Mouse (Mus musculus) forebrain, postnatal 0 days (tissue): ENCODE measurements at regions not wholly inside any gene's neighbourhood (a gene's known extent, or its start where the extent isn't known, plus 50 kb on each side); places are given as distances from the start of the nearest gene placed in this dataset.

Source experiments
- ATAC-seq: fragments of 200-750 bp; cut with Nextera tagmentation; 2 replicates; pipeline ENCODE4 v1.8.0; 2017; ENCODE audit warnings: mild to moderate bottlenecking, moderate library complexity
- DNase-seq: peaks from one replicate; pipeline ENCODE4 v3.0.0-alpha.2; 2015
- H3K27ac ChIP-seq: fragments of 300-500 bp; sonication (generic); 2 replicates; pipeline ENCODE4 v1.5.1; 2014; ENCODE audit warnings: low read depth, mild to moderate bottlenecking, antibody characterized with exemption, low read length, moderate library complexity, mixed read lengths
- H3K27me3 ChIP-seq: fragments of 300-500 bp; sonication (generic); 2 replicates; pipeline ENCODE4 v1.6.1; 2014; ENCODE audit warnings: mild to moderate bottlenecking, low read length, mixed read lengths; ENCODE audit not compliant: insufficient read depth
- H3K36me3 ChIP-seq: fragments of 300-500 bp; sonication (generic); 2 replicates; pipeline ENCODE4 v1.6.1; 2014; ENCODE audit warnings: mild to moderate bottlenecking, moderate library complexity; ENCODE audit not compliant: insufficient read depth
- H3K4me1 ChIP-seq: fragments of 300-500 bp; sonication (generic); 2 replicates; pipeline ENCODE4 v1.6.1; 2014; ENCODE audit warnings: antibody characterized with exemption; ENCODE audit not compliant: insufficient read depth
- H3K4me2 ChIP-seq: fragments of 300-500 bp; sonication (generic); 2 replicates; pipeline ENCODE4 v1.6.1; 2014; ENCODE audit warnings: low read depth, mild to moderate bottlenecking, moderate library complexity
- H3K4me3 ChIP-seq: fragments of 300-500 bp; sonication (generic); 2 replicates; pipeline ENCODE4 v1.5.1; 2014; ENCODE audit warnings: low read depth, low read length, mixed read lengths
- H3K9ac ChIP-seq: fragments of 300-500 bp; sonication (generic); 2 replicates; pipeline ENCODE4 v1.6.1; 2014; ENCODE audit warnings: mild to moderate bottlenecking
- H3K9me3 ChIP-seq: fragments of 300-500 bp; sonication (generic); 2 replicates; pipeline ENCODE4 v1.6.1; 2016; ENCODE audit warnings: low read length
- CTCF ChIP-seq: sonication (generic); IDR thresholded peaks from 2 replicates; pipeline ENCODE4 v1.5.1; 2016; ENCODE audit warnings: antibody characterized with exemption, control low read depth, low read depth
- WGBS: fragments of 180-500 bp; shearing (Covaris S2); extraction: QIAGEN DNeasy Blood & Tissue Kit; methylation state at CpG from one replicate; pipeline ENCODE4 v1.1.7; 2014; 5-methylcytosine and 5-hydroxymethylcytosine counted together

GRCm38 (mm10) chr8:100292588-100292987 is 876.3 kb upstream of the Cdh8 start:
- no peak overlapping the region for H3K27ac ChIP-seq
- H3K9me3 ChIP-seq: no peaks in the 10 kb centered on the region
- no peaks in the 10 kb centered on the region for H3K27me3 ChIP-seq
- ATAC-seq (no peak), DNase-seq (no peak)
- no peaks in the 10 kb centered on the region for H3K4me1 ChIP-seq
- H3K36me3 ChIP-seq: no peaks in the 10 kb centered on the region
- no peak overlapping the region for H3K4me3 ChIP-seq
- 55% methylated on average over 1 of the region's 1 CpGs for WGBS
- no peak overlapping the region for H3K9ac ChIP-seq
- no peak for TF ChIP-seq CTCF
- H3K4me2 ChIP-seq: no peak overlapping the region

GRCm38 (mm10) chr8:100291981-100292380 is 875.7 kb upstream of the Cdh8 start:
- DNase-seq: no peak

More at GRCm38 (mm10) chr8:100291981-100292380, 875.7 kb upstream of the Cdh8 start:
- Histone ChIP-seq H3K4me3 (no peak overlapping the region), H3K27ac (no peak overlapping the region), H3K27me3 (no peaks in the 10 kb centered on the region), H3K9me3 (no peaks in the 10 kb centered on the region), H3K36me3 (no peaks in the 10 kb centered on the region), H3K4me2 (no peak overlapping the region), H3K9ac (no peak overlapping the region), H3K4me1 (no peaks in the 10 kb centered on the region)
- ATAC-seq: no peak
- 23% methylated on average over 1 of the region's 1 CpGs for WGBS
- no peak for TF ChIP-seq CTCF
